Mouse (Mus musculus) mature B cell (primary cell): Measurements from ENCODE around the gene Smim24.

Source experiments
- in situ Hi-C: fragments of 300-500 bp; cut with MboI; formaldehyde crosslinking; loops from 2 replicates; pipeline ENCODE4 v1.14.3; 2019

Smim24 gene

DNA sequence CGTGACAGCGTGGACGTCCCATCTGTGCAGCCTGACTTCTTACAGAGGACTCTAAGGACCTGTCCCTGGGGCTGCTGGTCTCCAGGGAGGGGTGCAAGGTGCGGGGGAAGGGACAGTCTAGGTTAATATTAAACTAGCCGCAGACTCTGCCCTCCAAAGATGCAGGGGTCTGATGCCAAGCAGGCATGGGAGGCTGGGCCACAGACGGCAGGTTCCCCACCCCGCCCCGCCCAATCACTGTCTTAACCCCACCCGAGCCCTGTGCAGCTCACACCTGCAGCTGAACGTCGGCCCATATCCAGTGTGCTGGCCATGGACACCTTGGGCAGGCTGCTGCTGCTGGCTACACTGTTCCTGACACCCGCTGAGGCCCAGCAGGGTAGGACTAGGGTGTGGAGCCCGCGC, at the start of gene Smim24:
TSS of gene Smim24 (plus strand) at position 271 of the 405 bp plus-strand sequence.
- in situ Hi-C loops: no loop called here

DNA sequence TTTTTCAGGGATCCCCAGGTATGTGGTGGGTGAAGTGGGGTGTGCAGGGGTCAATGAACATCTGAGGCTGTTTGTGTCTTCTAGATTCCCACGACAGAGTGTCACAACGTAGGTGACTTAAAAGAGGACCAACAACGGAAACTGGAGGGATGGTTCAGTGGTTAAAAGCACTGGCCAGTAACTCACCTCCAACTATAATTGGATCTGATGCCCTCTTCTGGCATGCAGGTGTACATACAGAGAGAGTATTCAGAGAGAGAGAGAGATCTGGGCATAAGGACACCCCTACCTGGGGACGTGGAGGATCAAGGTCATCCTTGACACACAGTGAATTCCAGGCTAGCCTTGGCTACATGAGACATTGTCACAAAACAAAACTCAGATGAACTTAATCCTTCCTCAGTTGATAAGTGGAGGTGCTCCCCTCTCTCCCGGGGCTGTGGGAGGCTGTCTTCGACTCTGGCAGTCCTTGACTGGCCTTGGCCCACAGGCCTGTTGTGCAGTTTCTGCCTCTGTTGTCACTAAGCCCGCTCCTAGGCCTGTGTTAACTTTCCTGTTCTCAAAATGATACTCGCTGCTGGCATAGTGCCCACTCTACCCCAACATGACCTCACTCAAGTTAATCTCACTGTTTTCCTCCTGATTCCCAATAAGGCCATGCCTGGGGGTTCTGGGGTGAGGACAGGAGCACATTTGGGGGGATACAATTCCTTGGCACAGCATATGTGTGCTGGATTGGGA, 48.3 kb upstream of the Smim24 start:
- in situ Hi-C loops: loop anchor here (10.0 kb wide), 1 partner anchor 50 kb away; the partner anchor contains the start of genes Pip5k1c and Tjp3

DNA sequence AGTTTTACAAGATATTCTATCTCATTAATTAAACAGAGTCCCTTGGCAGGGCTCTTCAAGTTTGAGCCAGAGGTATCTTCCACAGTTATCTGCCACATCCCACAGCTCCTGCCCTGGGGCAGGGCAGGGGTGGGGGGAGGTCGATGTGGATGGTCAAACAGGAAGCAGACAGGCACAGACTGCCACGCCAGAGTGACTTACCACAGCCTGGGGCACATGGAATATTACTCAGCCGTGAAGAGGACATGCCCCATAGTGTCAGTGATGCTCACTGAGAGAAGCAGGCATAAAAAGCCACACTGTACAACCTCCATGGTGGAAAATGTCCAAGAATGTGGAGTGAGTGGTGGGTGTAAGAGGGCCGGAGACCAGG, 47.7 kb upstream of the Smim24 start:
- in situ Hi-C loops: loop anchor here (10.0 kb wide), 1 partner anchor 50 kb away; the partner anchor contains the start of genes Pip5k1c and Tjp3

DNA sequence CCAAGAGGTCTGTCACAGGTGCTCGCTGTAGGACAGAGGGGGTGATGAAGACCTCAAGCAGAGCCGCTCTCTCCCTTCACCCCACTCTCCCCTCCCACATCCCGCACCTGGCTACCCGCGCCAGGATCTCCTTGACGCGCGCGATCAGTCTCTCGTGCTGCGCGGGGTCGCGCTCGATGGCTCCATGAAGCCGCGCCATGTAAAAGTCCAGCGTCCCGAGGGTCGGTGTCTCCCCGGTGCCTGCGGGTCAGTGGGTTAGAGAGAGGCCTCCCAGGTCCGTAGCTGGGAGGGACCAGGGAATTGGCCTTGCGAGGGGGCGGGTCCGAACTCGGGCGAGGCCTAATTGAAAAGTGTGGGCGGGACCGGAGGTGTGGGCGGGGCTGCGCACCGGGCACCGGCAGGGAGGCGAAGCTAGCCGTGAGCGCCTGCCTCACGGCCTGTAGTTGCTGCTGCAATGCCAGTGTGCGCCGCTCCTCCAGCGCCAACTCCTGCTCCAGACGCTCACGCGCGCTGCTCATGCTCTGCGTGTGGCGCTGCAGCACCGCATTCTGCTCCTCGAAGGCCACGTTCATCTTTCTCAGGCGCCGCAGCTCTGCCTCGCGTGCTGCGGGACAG, 46.3 kb upstream of the Smim24 start:
- in situ Hi-C loops: loop anchor here (10.0 kb wide), 1 partner anchor 52 kb away; the partner anchor contains the start of genes Pip5k1c and Tjp3

DNA sequence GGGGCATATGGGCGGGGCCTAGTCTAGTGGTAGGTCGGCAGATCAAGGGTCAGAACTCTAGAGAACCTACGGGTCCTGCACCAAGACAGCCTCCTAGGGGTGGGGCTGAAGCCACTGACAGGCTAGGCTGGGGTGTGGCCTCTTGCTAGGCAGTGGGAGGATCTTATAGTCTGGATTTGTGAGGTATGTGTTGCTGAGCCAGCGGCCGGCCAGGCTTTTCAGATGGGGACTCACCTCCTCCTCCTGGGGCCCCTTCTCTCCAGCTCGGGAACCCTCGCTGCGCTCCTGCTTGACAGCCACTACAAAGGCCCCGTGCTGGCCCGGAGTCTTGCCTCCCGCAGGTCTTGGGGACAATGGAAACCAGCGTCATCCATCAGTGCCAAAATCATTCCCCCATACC, 43.7 kb upstream of the Smim24 start:
- in situ Hi-C loops: loop anchor here (10.0 kb wide), 1 partner anchor 54 kb away; the partner anchor contains the start of genes Pip5k1c and Tjp3

DNA sequence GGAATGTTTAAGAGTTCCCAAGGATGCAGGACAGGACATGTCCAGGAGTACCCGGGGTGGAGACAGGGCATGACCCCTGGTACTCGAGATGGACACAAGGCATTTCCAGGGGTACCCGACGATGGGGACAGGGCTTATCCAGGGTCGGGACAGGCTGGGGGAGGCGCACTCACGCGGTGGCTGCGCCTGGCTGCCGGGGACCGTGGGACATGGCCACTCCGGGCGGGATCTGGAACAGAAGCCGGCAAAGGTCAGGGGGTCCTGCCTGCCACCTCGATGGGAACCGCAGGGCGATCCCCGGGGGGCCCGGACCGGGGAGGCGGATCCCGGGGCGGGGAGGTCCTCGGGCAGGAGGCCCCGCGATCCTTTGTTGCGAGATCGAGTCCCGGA, 42.9 kb upstream of the Smim24 start:
- in situ Hi-C loops: loop anchor here (10.0 kb wide), 1 partner anchor 55 kb away; the partner anchor contains the start of genes Pip5k1c and Tjp3

DNA sequence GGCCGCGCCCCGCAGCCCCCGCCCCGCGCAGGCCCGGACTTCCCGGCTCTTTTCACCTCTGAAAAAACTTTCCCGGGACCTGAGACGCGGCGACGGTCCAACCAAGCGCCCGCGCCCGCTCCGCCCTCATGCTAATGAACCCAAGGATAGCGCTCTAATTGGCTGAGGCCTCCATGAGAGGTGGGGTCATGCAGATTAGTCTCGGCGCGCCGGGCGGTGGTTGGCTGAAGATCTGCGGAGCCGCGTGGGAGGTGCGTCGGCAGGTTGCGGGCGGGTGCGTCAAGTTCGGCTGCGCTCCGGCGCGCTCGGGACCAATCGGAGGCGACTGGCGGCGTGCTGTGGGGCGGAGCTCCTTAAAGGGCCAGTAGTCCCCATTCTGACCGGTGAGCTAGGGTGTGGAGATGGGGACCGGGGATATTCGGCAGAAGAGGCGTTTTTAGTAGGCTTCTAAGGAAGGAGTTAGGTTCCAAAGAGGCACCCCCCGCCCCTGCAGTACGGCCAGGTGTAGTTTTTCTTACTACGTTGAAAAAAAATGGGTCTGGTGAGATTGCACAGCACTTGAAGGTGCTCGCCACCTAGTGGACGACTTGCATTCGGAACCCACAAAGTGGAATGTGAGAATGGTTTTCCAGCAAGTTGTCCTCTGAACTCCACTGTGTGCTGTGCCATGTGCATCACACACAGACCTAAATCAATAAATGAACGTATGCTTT, 42.3 kb upstream of the Smim24 start, which contains the start of gene Hmg20b:
TSS of gene Hmg20b (minus strand) at position 130 of the 713 bp plus-strand sequence.
- in situ Hi-C loops: no loop called here

DNA sequence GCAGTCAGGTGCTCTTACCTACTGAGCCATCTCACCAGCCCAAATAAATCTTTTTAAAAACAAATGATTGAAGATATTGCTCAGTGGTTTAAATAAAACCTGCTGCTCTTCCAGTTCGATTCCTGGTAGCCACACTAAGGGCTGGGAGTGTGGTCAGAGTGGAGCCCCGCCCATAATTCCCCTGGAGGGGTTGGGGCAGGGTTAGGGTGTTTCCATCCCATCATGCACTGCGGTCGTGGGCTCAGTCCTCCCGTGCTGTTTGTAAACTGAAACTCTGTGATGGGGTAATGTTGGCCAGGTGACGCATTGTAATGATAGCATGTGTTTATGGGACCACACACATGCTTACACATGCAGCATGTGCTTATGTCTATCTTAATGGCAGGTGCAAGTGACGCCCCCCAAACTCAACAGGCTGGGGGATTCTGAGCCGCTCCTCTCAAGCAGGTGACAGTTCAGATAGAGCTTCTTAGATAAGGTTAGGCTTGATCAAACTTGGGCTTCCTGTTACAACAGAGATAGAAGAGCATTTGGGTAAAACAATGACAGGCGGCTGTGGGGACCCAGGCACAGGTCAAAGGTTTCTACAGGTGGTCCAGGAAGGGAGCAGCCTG, 41.1 kb upstream of the Smim24 start:
- in situ Hi-C loops: no loop called here

DNA sequence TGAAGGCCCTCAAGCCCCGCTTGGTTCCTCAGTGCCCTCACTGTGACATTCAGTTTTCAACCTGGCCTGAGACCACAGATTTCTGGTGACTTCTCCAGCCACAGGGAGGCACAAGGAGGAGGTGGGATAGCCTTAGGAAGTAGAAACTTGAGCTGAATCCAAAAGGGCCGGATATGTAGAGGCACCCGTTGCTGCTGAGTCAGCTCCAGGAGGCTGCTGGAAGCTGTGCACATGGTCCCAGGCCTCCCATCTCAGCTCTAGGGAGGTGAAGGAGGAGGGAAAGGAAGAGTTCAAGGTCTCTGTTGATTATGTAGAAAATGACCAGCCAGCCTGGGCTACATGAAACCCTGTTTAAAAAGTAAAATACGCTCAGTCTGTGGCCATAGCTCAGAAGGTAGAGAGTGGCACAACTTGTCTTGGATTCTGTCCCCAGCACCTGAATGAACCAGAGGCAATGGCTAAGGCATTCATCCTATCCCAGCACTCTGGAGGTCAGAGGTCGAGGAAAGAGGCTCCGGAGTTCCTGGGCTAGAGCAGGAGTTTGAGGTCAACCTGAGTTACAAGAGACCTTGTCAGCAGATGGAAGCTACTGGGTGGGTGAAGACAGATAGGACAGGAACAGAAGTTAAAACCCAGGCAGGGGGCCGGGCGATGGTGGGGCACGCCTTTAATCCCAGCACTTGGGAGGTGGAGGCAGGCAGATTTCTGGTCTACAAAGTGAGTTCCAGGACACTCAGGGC, 37.9 kb upstream of the Smim24 start:
- in situ Hi-C loops: no loop called here

DNA sequence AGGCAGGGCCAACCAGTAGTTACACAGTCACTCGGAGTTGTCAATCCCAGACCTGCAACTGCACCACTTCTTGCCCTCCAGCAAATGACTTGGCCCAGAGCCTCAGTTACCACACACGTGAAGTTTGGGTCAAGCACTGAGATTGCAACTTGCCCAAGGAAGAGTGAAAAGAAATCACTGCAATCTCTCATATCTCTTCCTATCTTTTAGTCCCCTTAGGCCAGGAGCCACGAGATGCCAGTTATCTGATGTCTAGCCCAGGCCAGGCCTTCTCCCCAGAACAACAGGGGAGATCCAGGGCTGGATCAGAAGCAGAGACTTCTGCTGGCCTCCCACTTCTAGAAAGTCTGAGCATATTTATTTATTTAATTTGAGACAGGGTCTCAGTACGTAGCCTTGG, 37.3 kb upstream of the Smim24 start:
- in situ Hi-C loops: no loop called here

DNA sequence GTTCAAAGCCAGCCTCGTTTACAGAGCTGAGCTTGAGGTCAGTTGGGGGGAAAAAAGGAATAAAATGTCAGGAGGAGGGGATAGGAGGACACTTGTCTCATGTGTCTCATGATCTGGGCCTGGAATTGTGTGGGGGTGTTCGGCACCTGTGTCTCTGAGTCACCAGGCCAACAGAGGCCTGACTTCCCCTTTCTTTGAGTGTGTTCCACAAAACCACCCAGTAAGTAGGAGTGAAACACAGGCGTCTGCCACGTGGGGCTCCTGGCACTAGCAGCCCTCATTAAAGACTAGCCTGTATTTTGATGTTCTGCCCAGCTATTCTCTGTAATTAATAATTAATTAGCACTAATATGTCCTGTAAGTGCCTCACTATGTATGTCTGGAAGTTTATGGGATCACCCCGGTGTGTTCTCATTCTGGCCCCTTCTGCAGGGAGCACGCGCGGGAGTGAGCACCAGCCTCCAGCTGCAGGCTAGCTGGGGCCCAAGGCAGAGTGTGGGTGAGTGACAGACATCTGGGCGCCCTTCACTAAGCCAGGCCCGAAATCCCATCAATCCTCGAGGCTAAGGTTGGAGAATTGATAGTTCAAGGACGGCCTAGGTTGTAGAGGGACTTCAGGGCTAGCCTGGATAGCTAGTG, 36.4 kb upstream of the Smim24 start:
- in situ Hi-C loops: no loop called here

DNA sequence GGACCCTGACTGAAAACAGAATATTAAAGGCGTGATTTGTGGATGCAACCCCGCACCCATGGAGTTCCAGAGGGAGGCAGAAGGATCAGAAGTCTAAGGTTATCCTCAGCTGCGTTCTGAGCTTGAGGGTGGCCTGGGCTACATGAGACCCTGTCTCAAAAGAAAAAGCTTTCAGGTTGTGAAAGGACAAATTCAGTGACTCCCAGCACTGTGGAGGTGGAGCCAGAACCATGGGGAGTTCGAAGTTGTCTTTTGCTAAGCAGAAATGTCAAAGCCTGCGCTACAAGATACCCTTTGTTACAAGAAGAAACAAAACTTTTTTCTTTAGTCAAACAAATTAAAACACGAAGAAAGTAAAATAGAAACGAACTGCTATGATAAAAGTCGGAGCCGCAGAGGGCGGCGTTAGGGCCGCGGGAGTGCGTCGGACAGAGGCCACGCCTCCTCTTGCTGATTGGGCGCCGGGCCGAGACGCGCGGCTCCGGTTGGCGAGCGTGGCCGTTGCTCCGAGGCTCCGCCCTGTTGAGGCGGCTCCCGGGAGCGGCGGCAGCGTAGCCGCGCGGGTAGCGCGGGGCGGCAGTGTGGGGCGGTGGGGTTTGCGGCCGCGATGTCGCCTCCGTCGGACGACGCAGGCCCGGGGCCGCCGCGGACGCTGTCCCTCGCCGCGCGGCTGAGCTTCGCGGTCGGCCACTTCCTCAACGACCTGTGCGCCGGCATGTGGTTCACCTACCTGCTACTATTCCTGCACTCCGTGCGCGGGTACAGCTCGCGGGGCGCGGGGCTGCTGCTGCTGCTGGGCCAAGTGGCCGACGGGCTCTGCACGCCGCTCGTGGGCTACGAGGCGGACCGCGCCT, 35.6 kb upstream of the Smim24 start, which contains the start of gene Mfsd12:
TSS of gene Mfsd12 (plus strand) at position 501 of the 854 bp plus-strand sequence.
- in situ Hi-C loops: no loop called here

DNA sequence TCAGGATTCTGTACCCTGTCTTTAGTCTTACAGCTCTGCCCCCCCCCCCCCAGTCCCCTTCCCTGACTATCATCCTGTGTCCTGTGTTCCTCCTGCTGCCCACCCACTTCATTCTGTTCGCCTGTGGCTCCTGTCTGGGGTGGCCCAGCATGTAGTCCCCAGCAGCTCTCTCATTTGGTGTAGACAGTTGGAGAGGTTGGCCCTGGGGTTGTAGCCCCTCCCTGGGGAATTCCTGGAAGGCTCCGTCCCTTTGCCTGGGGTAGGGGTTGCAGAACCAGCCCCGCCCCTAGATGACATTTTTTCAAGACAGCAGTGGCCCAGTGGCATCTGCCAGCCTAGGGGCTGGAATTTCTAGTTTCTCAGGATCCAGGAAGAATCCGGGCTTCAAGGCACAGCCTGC, 34.6 kb upstream of the Smim24 start:
- in situ Hi-C loops: no loop called here

DNA sequence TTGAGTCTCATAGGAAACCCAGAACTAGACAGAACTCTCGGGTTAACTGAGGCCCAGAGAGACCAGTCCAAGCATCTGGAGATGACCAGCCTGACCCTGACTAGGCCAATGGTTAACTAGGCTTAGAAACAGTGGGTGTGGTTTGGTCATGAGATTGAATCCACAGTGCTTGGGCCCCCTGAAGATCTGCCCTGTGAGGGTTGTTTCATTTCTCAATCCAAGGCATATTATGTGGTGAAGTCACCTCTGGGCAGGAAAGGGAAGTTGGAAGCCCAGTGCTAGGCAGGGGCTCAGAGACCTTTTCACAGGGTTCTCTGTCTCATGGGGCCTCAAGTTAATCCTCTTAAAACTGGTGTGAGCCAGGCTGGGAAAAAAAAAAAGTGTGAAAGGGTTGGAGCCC, 34.0 kb upstream of the Smim24 start:
- in situ Hi-C loops: no loop called here

DNA sequence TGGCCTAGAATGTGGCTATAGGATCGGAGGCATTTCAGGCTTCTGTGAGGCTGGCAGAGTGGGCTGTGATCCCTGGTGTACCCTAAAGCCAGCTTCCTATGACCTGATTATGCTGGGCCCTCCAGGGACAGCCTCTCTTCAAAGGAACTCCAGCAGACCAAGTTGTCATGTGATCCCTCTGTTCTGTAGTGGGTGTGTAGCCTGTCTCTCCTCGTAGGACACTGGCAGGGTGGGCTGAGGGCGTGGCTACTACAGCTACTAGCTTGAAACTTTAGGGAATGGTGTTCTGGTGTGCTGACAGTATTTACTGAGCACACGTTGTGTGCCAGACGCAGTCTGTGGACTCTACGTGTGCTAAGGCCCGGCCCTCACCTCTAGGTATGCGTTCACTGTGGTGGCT, 32.1 kb upstream of the Smim24 start:
- in situ Hi-C loops: no loop called here

DNA sequence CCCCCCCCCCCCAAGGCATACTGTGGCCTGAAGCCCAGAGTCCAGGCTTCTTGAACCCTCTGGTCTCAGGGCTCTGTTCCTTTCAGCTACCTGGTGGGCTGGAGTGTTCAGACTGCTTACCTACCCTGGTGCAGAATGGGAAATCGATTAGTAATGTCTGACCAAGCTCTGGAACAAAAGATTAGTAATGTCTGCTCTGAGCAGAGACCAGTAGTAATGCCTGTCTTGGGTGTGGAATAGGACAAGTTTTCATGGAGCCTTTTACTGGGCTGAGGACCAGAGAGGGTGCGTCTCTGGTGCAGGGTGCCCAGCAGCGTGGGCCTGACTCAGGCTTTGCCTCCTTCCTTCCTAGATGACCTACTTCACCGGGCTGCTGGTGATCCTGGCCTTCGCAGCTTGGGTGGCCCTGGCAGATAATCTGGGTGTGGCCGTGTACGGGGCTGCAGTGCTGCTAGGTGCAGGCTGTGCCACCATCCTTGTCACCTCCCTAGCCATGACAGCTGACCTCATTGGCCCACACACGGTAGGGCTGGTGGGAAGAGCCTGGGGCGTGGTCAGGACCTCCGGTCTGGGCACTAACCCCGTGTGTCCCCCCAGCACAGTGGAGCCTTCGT, 30.4 kb upstream of the Smim24 start:
- in situ Hi-C loops: no loop called here

DNA sequence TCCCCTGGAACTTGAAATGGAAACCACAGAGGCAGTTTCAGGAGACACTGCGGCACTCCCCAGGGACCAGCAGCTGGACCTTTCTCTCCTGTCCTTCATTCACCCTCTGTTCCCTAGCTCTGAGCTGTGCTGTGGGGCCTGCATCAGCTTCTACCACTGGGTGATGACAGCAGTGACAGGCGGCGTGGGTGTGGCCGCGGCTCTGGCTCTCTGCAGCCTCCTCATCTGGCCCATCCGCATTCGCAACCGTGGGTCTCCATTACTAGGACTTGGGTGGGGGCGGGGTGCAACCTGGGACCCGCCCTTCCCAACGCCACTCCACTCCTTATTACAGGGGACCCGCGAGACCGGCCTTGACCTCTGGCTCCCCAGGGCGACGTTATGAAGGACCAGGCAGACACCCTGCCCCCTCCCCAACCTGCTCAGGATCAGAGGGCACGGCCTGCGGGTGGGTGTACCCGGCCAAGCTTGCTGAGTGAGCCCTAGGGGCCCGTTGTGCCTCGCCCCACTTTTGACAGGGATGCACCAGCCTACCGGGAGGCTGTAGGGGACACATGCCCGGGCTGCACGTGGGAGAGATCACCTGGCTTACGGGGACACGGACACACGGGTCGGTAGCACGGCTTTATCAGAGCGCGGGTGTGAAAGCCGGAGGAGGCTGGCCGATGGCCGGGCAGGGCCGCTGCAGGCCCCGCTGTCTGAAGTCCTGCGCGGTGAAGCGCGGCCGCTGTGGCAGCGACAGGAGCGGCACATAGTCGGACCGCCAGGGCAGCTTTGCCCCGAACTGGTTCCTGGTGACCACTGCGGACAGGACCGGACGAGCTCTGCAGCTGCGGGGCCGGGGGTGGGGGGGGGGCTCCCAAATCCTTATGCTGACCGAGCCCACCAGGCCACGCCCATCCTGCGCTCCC, 29.2 kb upstream of the Smim24 start:
- in situ Hi-C loops: no loop called here

DNA sequence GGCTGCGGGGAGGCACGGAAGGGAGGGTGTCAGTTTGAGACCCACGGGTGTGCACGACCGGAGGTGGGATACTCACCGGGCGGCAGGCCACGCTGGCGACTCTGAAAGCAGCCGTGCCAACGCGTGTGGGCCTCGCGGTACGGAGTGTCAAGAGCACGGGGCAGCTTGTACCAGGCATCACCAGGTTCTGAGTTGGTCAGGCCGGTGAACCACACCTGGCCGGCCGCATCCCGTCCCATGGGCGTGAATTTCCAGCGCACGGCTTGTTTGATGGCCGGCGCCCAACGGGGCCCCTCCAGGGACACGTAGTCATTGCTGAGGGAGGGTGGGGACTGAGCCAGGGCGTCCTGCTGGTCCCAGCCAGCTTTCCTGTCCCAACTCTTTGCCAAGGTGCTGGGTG, 28.2 kb upstream of the Smim24 start:
- in situ Hi-C loops: no loop called here
